Mouse (Mus musculus): ENCODE data around the gene Clstn3.
A peak's percentile ranks its signal among the peaks of the same experiment; 100 is the strongest.
"Not testable (repeated sequence)": the region's sequence is repeated elsewhere in the genome, so short reads cannot be mapped to it uniquely, and the experiment has no call there.

The Clstn3 gene

DNA sequence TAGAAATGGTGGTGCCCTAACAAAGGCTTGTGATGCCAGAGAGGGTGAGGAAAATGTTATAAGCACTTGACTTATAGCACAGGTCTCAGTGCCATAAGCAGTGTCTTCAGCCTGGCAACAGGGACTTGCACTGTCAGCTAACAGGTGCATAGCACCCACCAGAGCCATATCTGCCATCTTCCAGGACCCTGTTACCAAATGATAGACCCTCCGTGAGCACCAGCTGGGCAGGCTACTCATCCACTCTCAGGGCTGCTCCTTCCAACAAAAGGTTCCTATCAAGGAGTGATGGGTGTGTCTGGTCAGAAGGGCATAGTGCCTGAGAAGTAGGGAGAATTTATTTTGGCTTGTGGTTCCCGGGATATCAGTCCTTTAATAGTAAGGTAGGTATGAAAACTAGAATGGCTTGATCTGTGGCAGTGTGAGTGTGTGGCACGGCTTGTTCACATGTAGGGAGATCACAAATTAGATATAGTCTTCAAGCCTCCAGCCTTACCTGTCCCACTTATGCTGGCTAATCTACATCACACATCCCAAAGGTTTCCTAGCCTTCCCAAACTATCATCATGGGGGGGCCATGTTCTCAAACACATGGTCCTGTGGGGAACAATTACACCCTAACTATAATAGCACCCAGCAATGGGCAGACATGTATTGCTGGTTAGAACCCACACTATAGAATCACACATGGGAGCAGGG lies 14.4 kb upstream of the Clstn3 start:
- DNase-seq = no peak

DNA sequence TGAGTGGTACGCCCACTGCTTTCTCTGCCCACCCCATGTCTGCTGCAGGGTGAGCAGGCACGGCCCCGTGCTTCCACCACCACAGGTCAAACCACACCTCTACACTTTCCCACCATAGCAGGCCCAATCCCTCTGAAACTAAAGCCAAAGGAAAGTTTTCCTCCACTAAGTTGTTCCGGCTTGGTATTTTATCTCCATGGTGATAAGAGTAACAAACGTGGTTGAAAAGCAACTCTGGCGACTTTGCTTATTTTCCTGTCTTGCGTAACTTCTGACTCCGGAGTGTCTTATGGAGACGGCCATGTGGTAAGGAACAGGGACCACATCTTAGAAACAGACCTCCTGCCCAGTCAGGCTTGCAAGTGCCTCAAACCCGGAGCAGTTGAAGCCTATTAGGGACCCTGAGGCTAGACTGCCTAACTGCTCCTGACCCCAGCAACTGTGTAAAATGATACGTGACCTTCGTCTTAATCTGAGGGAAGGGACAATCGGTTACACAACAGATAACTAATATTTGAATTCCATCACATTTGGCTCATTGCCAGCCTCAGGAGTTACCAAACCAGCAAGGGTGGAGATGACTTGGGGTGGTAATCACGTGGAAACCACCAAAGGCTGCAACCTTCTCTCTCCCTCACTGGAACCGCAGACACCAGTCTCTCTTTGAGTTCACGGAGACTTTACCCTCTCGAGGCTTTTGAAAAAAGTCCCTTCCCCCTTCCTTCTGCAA lies 13.5 kb upstream of the Clstn3 start:
- DNase-seq = no peak

DNA sequence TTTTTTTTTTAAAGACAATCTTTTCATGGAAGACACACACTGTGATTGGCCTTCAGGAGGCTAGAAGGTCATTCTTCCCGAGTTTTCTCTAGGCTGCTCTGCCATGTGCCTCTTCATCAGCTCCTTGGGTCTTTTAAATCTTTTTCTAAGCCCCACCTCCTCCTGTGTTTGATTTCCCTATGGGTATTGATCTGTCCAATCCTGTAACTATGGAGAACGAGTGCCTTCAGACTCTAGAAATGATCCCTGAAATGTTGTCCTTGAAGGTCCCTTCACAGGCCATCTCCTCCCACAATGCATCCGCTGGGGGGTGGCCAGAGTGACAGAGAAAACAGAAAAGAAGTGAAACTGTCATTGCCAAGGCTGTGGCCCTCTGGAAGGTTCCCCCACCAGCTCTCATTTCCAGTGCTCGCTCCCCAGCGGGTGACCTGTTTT lies 12.6 kb upstream of the Clstn3 start:
- no peak for DNase-seq

DNA sequence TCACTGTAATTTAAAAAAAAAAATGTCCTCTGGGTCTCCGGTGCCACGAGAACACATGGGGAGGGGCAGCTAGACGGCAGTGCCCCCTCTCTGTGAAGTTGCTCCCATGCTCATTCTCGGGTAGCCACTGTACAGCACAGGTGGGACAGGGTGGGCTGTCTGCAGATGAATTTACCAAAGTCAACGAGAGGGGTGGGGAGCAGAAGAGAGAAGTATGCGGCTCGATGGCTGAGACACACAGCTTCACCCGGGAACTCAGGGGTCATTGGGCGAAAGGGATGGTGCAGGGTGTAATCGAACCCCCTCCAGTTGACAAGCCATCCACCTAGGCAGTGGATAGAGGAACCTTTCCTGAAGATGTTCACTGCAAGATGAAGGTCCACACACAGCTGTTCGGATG lies 12.2 kb upstream of the Clstn3 start:
- no peak for DNase-seq

DNA sequence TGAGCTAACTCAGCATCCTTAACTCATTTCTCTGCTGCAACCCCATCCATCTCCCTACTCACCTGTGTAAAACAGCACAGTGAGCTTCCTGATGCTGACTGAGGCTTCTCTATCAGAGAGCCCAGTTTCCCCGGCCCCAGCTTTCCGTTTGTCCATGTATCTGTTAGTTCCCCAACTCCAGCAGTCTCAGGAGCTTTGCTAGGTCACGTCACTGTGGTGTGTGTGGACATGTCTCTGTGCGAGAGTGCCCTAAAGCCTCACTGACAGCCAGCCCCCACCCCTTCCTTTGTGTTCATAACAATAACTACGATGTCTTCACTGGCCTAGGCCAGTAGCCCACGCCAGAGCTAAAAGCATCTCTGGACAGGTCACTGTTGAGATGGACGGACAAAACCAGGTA lies 11.6 kb upstream of the Clstn3 start:
- DNase-seq = no peak

DNA sequence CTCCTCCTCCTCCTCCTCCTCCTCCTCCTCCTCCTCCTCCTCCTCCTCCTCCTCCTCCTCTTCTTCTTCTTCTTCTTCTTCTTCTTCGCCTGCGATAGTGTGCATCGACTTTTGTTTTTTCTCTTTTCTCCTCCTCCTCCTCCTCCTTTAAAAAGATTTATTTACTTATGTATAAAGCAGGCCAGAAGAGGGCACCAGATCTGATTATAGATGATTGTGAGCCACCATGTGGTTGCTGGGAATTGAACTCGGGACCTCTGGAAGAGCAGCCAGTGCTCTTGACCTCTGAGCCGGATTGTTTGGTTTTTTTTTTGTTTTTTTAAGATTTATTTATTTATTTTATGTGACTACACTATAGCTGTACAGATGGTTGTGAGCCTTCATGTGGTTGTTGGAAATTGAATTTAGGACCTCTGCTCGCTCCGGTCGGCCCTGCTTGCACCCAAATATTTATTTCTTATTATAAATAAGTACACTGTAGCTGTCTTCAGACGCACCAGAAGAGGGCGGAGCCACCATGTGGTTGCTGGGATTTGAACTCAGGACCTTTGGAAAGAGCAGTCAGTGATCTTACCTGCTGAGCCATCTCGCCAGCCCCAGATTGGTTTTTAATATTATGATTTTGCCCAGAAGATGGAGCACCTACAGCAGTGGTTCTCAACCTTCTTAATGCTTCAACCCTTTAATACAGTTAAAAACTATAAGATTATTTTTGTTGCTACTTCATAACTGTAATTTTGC lies 10.9 kb upstream of the Clstn3 start:
- not testable (repeated sequence) for DNase-seq

DNA sequence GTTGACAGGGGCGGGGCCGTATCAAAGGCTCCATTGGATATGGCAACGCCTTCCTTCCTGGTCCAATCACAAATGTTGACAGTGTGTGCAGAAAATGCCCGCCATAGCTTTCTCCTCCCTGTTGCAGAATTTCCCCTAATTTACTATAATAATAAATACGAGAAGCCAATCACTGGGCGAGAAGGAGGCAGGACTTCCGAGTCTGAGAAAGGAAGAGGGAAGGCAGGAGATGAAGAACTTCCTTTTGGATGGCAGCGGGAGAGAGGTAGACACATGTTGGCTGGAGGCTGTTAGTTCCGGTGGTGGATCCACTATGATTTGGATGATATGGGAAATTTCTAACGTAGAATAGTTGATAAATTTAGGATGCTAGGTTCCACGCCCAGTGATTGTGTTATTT lies 10.0 kb upstream of the Clstn3 start:
- no peak for DNase-seq

DNA sequence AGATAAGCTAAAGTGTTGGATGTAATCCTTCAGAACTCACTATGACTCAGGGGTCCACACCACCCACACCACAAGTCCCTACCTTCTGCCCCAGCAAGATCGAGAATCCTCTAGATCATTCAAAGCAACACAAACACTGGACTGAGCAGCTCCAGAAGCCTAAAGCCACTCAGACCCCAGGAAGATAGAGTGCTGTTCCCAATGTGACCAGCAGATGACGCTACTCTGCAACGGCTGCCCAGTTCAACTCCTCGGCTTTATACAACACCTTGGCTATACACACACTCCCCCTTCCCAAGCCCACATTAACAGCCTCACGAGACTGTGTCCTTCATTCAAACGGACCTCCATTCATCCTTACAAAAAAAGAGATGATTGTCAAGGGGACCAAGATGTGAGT lies 8.2 kb upstream of the Clstn3 start:
- DNase-seq = no peak

DNA sequence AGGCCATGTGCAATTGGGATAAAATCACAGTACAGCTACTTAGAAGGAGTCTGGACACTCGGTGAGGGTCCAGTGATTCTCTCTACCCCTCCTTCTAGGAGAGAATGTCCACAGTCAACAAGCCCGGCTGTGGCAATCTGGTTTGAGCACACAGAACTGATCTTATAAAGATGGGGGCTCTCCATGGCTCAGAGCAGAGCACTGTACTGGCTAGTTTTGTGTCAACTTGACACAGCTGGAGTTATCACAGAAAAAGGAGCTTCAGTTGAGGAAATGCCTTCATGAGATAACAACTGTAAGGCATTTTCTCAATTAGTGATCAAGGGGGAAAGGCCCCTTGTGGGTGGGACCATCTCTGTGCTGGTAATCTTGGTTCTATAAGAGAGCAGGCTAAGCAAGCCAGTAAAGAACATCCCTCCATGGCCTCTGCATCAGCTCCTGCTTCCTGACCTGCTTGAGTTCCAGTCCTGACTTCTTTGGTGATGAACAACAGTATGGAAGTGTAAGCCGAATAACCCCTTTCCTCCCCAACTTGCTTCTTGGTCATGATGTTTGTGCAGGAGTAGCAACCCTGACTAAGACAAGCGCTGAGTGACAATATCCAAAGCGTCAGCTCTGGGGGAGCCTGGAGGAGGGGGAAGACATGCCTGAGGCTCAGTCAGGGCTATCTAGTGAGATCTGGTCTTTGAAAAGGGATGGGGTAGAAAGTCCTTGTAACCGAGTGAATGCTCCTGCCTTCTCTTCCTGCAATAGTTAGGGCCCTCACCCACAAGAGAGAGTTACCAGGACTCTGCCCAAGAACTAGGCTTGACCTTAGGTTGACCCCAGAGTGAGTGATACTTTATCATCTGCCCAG lies 7.4 kb upstream of the Clstn3 start:
- DNase-seq = not testable (repeated sequence)

DNA sequence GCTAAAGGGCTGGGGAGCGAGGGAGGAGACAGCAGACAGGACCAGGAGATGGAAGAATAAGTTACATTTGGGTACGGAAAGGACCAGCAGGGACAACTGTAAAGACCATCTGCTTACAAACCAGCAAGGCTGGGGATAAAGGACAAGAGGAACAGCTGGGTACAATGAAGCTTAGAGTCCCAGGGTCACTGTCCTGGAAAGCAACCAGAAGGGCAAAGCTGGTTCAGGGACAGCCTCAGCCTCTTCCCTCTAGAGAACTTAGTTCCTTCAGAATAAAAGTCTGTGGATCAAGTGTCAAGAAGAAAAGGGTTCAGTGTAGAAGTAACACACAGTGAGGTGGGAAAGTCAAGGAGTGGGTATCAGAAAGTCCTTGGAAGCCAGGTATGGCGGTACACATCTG lies 6.5 kb upstream of the Clstn3 start:
- no peak for DNase-seq

DNA sequence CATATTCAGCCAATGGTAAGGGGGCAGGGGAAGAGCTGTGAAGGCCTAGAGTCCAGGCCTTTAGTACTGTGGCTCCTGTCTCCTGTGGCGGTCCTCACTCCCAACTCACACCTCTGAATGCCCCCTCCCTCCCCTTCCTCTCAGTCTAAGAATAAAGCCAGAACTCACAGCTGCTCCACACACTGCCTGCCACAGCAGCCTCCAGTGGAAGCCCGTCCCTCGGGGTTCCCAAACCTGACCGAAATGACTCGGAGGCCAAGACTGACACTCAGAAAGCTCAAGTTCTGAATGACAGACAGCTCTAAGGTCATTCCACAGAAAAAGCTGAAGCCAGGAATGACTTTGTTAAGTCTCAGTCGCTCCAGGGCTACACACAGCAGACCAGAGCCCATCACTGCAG lies 1.1 kb upstream of the Clstn3 start:
- DNase-seq = no peak

DNA sequence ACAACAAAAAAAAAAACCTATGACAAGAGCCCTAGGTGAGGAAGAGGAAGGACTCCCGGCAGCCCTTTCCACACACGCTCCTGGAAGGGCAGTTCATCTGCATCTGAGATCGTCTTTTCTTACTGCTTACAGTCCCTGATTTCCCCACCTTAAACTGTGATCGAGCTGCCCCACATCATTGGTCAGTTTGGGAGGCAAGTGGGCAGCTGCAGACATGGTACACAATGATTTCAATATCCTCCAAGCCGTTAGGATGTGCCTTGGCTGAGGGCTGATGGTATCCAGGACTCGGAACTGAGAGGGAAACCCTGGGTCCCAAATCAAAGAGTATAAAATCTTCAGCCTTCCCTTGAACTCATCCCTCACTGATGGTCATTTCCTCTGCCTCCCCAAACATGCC lies 705 bp upstream of the Clstn3 start:
- DNase-seq = no peak

DNA sequence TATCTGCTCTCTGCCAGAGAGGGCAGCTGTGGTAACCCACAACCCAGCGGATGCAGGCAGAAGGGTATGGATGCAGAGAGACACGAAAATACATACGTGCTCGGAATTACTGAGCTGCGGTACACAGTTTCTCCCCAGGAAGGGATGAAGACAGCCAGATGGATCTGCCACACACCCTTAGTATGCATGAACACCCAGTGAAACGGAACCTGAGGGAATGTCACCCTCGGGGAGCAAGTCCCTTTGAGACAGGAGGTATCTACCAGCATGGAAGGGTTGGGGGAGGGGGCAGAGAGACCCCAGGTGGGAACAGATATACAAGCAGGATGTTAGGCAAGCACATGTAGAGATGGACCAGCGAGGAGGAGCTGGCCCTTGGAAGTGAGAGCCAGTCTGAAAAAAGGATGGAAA lies 708 bp downstream of the Clstn3 start:
- peak; percentile 23 for DNase-seq

DNA sequence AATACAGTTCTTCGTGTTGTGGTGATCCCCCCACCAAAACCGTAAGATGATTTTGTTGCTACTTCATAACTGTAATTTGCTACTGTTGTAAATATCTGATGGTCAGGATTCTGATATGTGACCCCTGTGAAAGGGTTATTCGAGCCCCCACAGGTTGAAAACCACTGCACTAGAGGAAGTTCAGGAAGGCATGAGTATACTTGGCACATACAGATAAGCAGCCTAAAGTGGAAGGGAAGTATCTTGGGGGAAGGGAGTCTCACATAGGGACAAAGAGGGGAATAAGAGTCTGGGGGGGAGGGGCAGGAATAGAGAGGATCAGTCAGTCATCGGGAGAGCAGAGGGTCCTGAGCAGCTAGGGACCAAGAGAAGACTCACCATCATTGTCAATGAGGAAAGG lies 5.2 kb downstream of the Clstn3 start:
- no peak for DNase-seq

DNA sequence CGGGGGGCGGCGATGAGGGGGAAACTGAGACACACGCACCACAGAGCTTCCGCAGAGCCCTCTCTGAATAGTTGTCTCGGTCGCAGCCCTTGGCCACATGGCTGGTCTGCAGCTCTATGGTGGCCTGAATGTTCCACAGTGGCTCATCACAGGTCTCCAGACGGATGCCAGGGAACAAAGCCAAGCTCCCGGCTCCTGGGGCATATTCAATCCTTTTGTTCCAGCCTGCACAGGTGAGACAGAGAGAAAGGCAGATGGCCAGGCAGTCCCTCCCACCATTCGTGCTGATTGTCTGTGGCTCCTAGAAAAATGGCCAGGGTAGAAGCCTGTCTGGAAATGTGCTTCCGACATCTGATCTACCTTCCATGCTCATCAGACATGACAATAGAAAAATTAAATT lies 6.1 kb downstream of the Clstn3 start:
- DNase-seq = no peak

DNA sequence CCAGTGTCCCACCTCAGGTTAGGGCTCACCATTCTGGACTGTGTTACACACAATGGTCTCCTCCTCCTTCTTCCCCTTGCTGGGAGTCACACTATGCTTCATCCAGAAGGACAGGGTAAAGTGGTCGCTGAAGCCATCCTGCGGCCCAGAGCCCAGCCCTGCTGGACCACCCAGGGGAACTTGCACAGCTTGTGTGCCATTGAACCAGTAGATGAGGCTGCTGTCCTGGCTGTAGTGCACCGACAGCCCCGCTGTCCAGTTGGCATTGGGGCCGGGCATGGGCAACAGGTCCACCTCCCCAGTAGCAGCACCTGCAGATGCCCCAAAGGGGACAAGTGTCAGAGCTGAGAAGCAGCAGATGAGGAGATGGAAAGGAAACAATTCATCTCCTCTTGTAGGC lies 6.8 kb downstream of the Clstn3 start:
- no peak for DNase-seq

DNA sequence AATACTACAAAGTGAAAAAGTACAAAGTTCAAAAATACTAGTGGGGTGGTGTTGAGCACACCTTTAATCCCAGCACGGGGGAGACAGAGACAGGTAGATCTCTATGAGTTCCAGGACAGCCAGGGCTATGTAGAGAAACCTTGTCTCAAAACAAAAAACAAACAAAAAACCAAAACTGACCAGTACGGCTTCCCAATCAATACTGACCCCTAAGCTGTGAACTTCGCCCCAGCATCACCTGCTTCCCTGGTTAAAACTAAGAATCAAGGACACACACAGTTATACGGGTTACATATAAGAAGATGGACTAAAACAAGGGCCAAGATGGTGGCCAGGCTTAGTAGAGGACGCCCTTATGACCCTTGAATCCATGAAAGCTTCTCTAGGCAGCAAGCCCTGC lies 8.4 kb downstream of the Clstn3 start:
- DNase-seq = no peak

DNA sequence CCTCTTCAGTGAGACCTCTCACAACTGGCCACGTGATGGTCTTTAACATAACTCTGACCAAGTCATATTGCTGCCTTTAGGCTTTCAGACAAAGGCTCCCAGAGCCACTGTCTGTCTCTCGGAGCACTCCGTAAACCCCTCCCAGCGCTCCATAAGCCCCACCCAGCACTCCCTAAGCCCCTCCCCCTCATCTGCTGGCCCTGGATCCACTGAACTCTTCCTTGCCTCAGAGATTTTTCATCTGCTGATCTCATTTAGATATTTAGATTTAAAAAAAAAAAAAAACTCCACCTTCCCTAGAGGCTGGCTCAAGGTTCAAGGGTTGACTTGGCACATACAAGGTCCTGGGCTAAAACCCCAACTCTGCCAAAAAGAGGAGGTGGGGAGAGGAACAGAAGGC lies 10.8 kb downstream of the Clstn3 start:
- DNase-seq = no peak

DNA sequence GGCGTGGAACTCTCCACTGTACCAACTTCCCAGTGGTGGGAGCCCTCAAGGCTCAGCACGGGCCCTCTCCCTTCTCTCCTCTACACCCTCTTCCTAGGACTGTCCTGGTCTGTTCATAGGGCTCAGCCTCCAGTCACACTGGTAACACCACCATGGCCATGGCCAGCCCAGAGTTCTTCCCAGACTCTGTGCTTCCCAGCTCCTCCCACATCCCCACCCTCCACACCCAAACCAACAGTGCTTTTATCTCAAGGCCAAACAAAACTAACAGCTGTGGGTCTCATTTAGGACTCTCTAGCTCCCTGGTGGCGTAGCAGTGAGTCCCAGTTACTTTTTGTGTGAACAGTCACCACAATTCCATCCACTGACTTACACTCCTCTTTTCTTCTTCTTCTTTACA lies 12.6 kb downstream of the Clstn3 start:
- DNase-seq = no peak

DNA sequence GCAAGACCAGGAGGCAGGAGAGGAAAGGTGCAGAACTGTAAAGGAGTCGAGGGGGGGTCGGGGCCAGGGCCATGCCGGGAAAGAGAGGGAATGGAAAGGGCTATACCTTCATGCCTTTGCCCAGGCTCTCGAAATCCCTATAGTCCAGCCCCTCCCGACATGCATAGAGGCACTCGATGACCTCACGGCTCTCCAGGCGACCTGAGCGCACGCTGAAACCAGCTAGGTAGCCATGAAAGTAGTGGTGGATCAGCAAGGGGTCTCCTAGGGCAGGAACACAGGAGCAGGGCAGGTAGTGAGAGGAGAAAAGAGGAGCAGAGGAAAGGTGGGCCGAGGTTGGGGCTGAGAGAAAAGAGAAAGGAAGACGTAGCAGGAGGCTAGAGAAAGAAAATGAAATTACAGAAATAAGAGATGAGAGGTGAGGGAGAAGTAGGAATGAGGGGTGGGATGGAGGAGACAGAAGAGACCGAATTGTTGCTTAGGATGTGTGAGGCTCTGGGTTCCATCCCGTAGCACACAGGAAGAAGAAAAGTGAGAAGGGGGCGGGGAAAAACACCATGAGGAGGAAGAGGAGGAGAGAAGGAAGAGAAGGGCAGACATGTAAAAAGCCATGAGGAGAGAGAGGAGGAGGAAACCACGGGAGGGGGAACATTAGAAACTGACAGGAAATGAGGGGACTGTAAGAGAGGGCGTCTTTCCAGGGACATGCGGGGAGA lies 14.8 kb downstream of the Clstn3 start:
- no peak for DNase-seq

DNA sequence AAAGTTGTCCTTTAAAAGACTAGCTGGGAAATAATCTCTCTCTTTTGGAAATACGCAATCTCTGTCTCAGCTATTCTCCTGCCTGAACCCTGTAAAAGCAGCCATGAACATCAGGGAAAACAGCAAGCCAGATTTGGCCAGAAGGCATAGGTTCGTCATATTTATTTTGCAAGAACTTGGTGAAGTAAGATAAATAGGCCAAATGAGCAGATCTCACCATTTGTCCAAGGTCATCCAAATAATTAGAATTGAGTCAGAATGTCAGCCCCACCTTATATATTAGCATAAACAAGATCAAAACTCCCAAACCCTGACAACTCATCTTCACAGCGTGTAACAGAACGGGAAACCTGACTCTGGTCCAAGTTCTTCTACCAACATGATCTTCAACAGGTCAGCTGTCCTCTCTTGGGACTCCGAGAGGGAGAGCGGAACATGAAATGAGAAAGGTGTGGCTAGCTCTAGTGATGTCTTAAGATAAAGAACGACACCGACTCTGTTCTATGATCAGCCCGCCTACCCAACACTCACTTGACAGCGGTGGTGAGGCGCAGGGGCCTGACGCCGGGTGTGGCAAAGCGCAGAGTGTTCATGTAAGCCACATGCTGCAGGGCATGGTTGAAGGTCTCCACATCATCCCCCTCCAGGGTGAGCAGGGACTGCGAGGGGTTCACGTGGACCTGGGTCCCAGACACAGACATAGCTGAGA lies 15.5 kb downstream of the Clstn3 start:
- no peak for DNase-seq

Data from right cerebral cortex, adult 18-20 months (tissue).